Mouse (Mus musculus) cerebellum, postnatal 36 days (tissue): ENCODE measurements around the gene Mgrn1.

Experiments used
- DNase-seq, 2 experiments: peaks; one replicate each; pipeline ENCODE4 v3.0.0; 2021 to 2022; ENCODE audit warnings: mixed read lengths in 2 of 2

The Mgrn1 gene

GRCm38 (mm10) chr16:4942868-4943267, 56.8 kb downstream of the Mgrn1 start:
- no peak for DNase-seq

- DNase-seq, result no peak
These were observed 57.4 kb downstream of the Mgrn1 start for GRCm38 (mm10) chr16:4943431-4943830.

- no peak for DNase-seq
These were observed 59.4 kb downstream of the Mgrn1 start for GRCm38 (mm10) chr16:4945415-4945814.

GRCm38 (mm10) chr16:4946155-4946554, 60.1 kb downstream of the Mgrn1 start:
- DNase-seq, result no peak

GRCm38 (mm10) chr16:4947378-4947777, 61.3 kb downstream of the Mgrn1 start:
- DNase-seq, result no peak

- no peak for DNase-seq
These were observed 70.6 kb downstream of the Mgrn1 start for GRCm38 (mm10) chr16:4956609-4957008.

GRCm38 (mm10) chr16:4957446-4957845, 71.4 kb downstream of the Mgrn1 start:
- DNase-seq, result peak; percentile 61

- DNase-seq, result no peak
These were observed 74.2 kb downstream of the Mgrn1 start for GRCm38 (mm10) chr16:4960260-4960659.

GRCm38 (mm10) chr16:4963346-4963745, 77.3 kb downstream of the Mgrn1 start:
- no peak for DNase-seq

GRCm38 (mm10) chr16:4963797-4964709, 78.0 kb downstream of the Mgrn1 start, which contains the start of gene Anks3:
Gene Anks3 (minus strand): TSS chr16:4964205.
- peak; percentile 98 to 99 for DNase-seq

GRCm38 (mm10) chr16:4964731-4965391, 78.8 kb downstream of the Mgrn1 start:
- no peak for DNase-seq

GRCm38 (mm10) chr16:4965392-4966129, 79.5 kb downstream of the Mgrn1 start:
- peak in 1 of 2 experiments; percentile 46 for DNase-seq

GRCm38 (mm10) chr16:4968426-4968825, 82.4 kb downstream of the Mgrn1 start:
- no peak for DNase-seq

- no peak for DNase-seq
These were observed 83.2 kb downstream of the Mgrn1 start for GRCm38 (mm10) chr16:4969055-4969843.

GRCm38 (mm10) chr16:4971626-4972025, 85.6 kb downstream of the Mgrn1 start:
- no peak for DNase-seq

- peak; percentile 61 to 63 for DNase-seq
These were observed 88.5 kb downstream of the Mgrn1 start for GRCm38 (mm10) chr16:4974521-4974920.

- DNase-seq, result peak; percentile 53 to 63
These were observed 90.1 kb downstream of the Mgrn1 start for GRCm38 (mm10) chr16:4976180-4976579.

GRCm38 (mm10) chr16:4978275-4979051, 92.4 kb downstream of the Mgrn1 start:
- no peak for DNase-seq

GRCm38 (mm10) chr16:4979755-4980380, 93.8 kb downstream of the Mgrn1 start:
- DNase-seq, result peak in 1 of 2 experiments; percentile 29

- no peak for DNase-seq
These were observed 98.7 kb downstream of the Mgrn1 start for GRCm38 (mm10) chr16:4984717-4985116.
